Mouse (Mus musculus) limb, embryonic 12.5 days (tissue): ENCODE measurements around the gene Col25a1. TPM values are rescaled to one million over a fixed set of nuclear protein-coding genes. Genes with fewer than 3 reads are reported as not detected.

ENCODE experiments used
- ATAC-seq: fragments of 200-750 bp; cut with Nextera tagmentation; 2 replicates; pipeline ENCODE4 v1.8.0; 2017; ENCODE audit warnings: low read depth, moderate TSS enrichment; ENCODE audit not compliant: insufficient number of reproducible peaks, insufficient read depth, low FRiP score, low TSS enrichment
- H3K27ac ChIP-seq: fragments of 300-500 bp; sonication (generic); 2 replicates; pipeline ENCODE4 v1.5.1; 2016; ENCODE audit warnings: mild to moderate bottlenecking, moderate library complexity
- H3K27me3 ChIP-seq: fragments of 300-500 bp; sonication (generic); 2 replicates; pipeline ENCODE4 v1.6.1; 2016; ENCODE audit warnings: mild to moderate bottlenecking, moderate library complexity
- H3K36me3 ChIP-seq: fragments of 300-500 bp; sonication (generic); 2 replicates; pipeline ENCODE4 v1.6.1; 2016; ENCODE audit warnings: mild to moderate bottlenecking, moderate library complexity
- H3K4me1 ChIP-seq: fragments of 300-500 bp; sonication (generic); replicated peaks from 2 replicates; pipeline ENCODE4 v1.6.1; 2016
- H3K4me2 ChIP-seq: fragments of 300-500 bp; sonication (generic); 2 replicates; pipeline ENCODE4 v1.6.1; 2016; ENCODE audit warnings: mild to moderate bottlenecking, moderate library complexity
- H3K4me3 ChIP-seq: fragments of 300-500 bp; sonication (generic); replicated peaks from 2 replicates; pipeline ENCODE4 v1.5.1; 2016; ENCODE audit warnings: mild to moderate bottlenecking
- H3K9ac ChIP-seq: fragments of 300-500 bp; sonication (generic); replicated peaks from 2 replicates; pipeline ENCODE4 v1.6.1; 2016; ENCODE audit warnings: mild to moderate bottlenecking, moderate library complexity
- H3K9me3 ChIP-seq: fragments of 300-500 bp; sonication (generic); 2 replicates; pipeline ENCODE4 v1.6.1; 2016; ENCODE audit warnings: mild to moderate bottlenecking, moderate library complexity
- WGBS: fragments of 180-500 bp; shearing (Covaris S2); methylation state at CpG from one replicate; pipeline ENCODE4 v1.1.7; 2016; 5-methylcytosine and 5-hydroxymethylcytosine counted together
- polyA plus RNA-seq: library from polyadenylated mRNA; unstranded; fragments of >200 nt; fragmentation: Nextera tagmentation; extraction: Ambion mirVana; gene quantifications from 2 replicates; pipeline ENCODE4 v1.2.1, GENCODE M21; 2016

Col25a1 gene
- polyA plus RNA-seq, 1 experiment from 2014 or later = 43.2 TPM

GRCm38 (mm10) chr3:130242647-130243296 is 111.5 kb downstream of the Col25a1 start:
- H3K27ac ChIP-seq = no peak overlapping the region
- H3K36me3 ChIP-seq = peaks cover under 1% of the 10 kb centered on the region; the same call in 1 of the 2 replicates
- H3K4me1 ChIP-seq = no peaks in the 10 kb centered on the region; the same call in 1 of the 2 replicates
- 55% methylated on average over 8 of the region's 8 CpGs for WGBS
- H3K9me3 ChIP-seq = 0 out of 2 replicates have a peak, but pooled peaks cover 5% of the 10 kb centered on the region
- no peak overlapping the region for H3K4me2 ChIP-seq
- H3K27me3 ChIP-seq = no peaks in the 10 kb centered on the region
- H3K4me3 ChIP-seq = no peak overlapping the region
- ATAC-seq = no peak
- H3K9ac ChIP-seq = no peak overlapping the region

- WGBS = 87% methylated on average over 7 of the region's 7 CpGs
- no peak overlapping the region for H3K4me3 ChIP-seq
- no peak overlapping the region for H3K9ac ChIP-seq
- 0 out of 2 replicates have a peak, but pooled peaks cover 2% of the 10 kb centered on the region for H3K9me3 ChIP-seq
- H3K4me2 ChIP-seq = no peak overlapping the region
- H3K36me3 ChIP-seq = peaks cover 7% of the 10 kb centered on the region; the same call in 1 of the 2 replicates
- ATAC-seq = no peak
- H3K27me3 ChIP-seq = no peaks in the 10 kb centered on the region
- H3K27ac ChIP-seq = no peak overlapping the region
- H3K4me1 ChIP-seq = no peaks in the 10 kb centered on the region
Measured at GRCm38 (mm10) chr3:130252355-130252754, 121.1 kb downstream of the Col25a1 start.

- Histone ChIP-seq H3K9ac (no peak overlapping the region), H3K4me2 (no peak overlapping the region), H3K4me1 (no peaks in the 10 kb centered on the region), H3K27ac (no peak overlapping the region), H3K27me3 (no peaks in the 10 kb centered on the region), H3K36me3 (no peaks in the 10 kb centered on the region), H3K9me3 (peaks cover 3% of the 10 kb centered on the region; the same call in 1 of the 2 replicates), H3K4me3 (no peak overlapping the region)
- 86% methylated on average over 3 of the region's 3 CpGs for WGBS
- ATAC-seq = no peak
Measured at GRCm38 (mm10) chr3:130256059-130256458, 124.8 kb downstream of the Col25a1 start.

GRCm38 (mm10) chr3:130256610-130257009 is 125.3 kb downstream of the Col25a1 start:
- Histone ChIP-seq H3K27ac (no peak overlapping the region), H3K36me3 (no peaks in the 10 kb centered on the region), H3K4me2 (no peak overlapping the region), H3K9ac (no peak overlapping the region), H3K4me1 (no peaks in the 10 kb centered on the region), H3K9me3 (peaks cover 3% of the 10 kb centered on the region; the same call in 1 of the 2 replicates), H3K27me3 (no peaks in the 10 kb centered on the region), H3K4me3 (no peak overlapping the region)
- WGBS = 66% methylated on average over 7 of the region's 7 CpGs
- ATAC-seq = no peak

- Histone ChIP-seq H3K27me3 (no peaks in the 10 kb centered on the region), H3K4me2 (no peak overlapping the region), H3K4me1 (peaks cover 9% of the 10 kb centered on the region), H3K9me3 (peaks cover 3% of the 10 kb centered on the region; the same call in 1 of the 2 replicates), H3K9ac (no peak overlapping the region), H3K36me3 (no peaks in the 10 kb centered on the region), H3K27ac (no peak overlapping the region), H3K4me3 (no peak overlapping the region)
- ATAC-seq = no peak
- WGBS = 92% methylated on average over 2 of the region's 2 CpGs
Measured at GRCm38 (mm10) chr3:130259670-130260069, 128.4 kb downstream of the Col25a1 start.

GRCm38 (mm10) chr3:130260316-130260715 is 129.0 kb downstream of the Col25a1 start:
- Histone ChIP-seq H3K4me2 (no peak overlapping the region), H3K27ac (no peak overlapping the region), H3K36me3 (no peaks in the 10 kb centered on the region), H3K27me3 (no peaks in the 10 kb centered on the region), H3K4me1 (peaks cover 16% of the 10 kb centered on the region), H3K9ac (no peak overlapping the region), H3K9me3 (peaks cover 3% of the 10 kb centered on the region; the same call in 1 of the 2 replicates), H3K4me3 (no peak overlapping the region)
- ATAC-seq = no peak
- WGBS = 49% methylated on average over 2 of the region's 2 CpGs

- Histone ChIP-seq H3K9me3 (no peaks in the 10 kb centered on the region), H3K4me1 (peaks cover 29% of the 10 kb centered on the region), H3K4me2 (no peak overlapping the region), H3K9ac (no peak overlapping the region), H3K36me3 (no peaks in the 10 kb centered on the region), H3K4me3 (no peak overlapping the region), H3K27ac (no peak overlapping the region), H3K27me3 (no peaks in the 10 kb centered on the region)
- no peak for ATAC-seq
- 88% methylated on average over 9 of the region's 9 CpGs for WGBS
Measured at GRCm38 (mm10) chr3:130265104-130265503, 133.8 kb downstream of the Col25a1 start.

GRCm38 (mm10) chr3:130270509-130270908 is 139.2 kb downstream of the Col25a1 start:
- 87% methylated on average over 3 of the region's 3 CpGs for WGBS
- Histone ChIP-seq H3K36me3 (0 out of 2 replicates have a peak, but pooled peaks cover 7% of the 10 kb centered on the region), H3K27me3 (no peaks in the 10 kb centered on the region), H3K27ac (no peak overlapping the region), H3K4me2 (no peak overlapping the region), H3K4me3 (no peak overlapping the region), H3K9me3 (peaks cover 12% of the 10 kb centered on the region; the same call in 1 of the 2 replicates), H3K9ac (no peak overlapping the region), H3K4me1 (peaks cover 11% of the 10 kb centered on the region)
- no peak for ATAC-seq

GRCm38 (mm10) chr3:130273949-130274348 is 142.6 kb downstream of the Col25a1 start:
- no peaks in the 10 kb centered on the region for H3K4me1 ChIP-seq
- H3K36me3 ChIP-seq = 0 out of 2 replicates have a peak, but pooled peaks cover 7% of the 10 kb centered on the region
- H3K4me3 ChIP-seq = no peak overlapping the region
- 30% methylated on average over 2 of the region's 2 CpGs for WGBS
- H3K27ac ChIP-seq = 0 out of 2 replicates have a peak overlapping the region, but pooled peaks have one; percentile 4
- H3K9ac ChIP-seq = no peak overlapping the region
- H3K9me3 ChIP-seq = peaks cover 12% of the 10 kb centered on the region; the same call in 1 of the 2 replicates
- H3K27me3 ChIP-seq = no peaks in the 10 kb centered on the region
- ATAC-seq = no peak
- no peak overlapping the region for H3K4me2 ChIP-seq

- no peak overlapping the region for H3K4me2 ChIP-seq
- H3K27ac ChIP-seq = no peak overlapping the region
- no peak overlapping the region for H3K4me3 ChIP-seq
- no peak overlapping the region for H3K9ac ChIP-seq
- no peak for ATAC-seq
- H3K9me3 ChIP-seq = peaks cover 3% of the 10 kb centered on the region; the same call in 1 of the 2 replicates
- H3K4me1 ChIP-seq = no peaks in the 10 kb centered on the region
- no peaks in the 10 kb centered on the region for H3K27me3 ChIP-seq
- WGBS = 73% methylated on average over 10 of the region's 10 CpGs
- no peaks in the 10 kb centered on the region for H3K36me3 ChIP-seq
Measured at GRCm38 (mm10) chr3:130278298-130279050, 147.2 kb downstream of the Col25a1 start.

GRCm38 (mm10) chr3:130283011-130283760 is 151.9 kb downstream of the Col25a1 start:
- no peak overlapping the region for H3K4me2 ChIP-seq
- H3K36me3 ChIP-seq = no peaks in the 10 kb centered on the region
- H3K27ac ChIP-seq = no peak overlapping the region
- no peaks in the 10 kb centered on the region for H3K27me3 ChIP-seq
- 0 out of 2 replicates have a peak, but pooled peaks cover 5% of the 10 kb centered on the region for H3K4me1 ChIP-seq
- 62% methylated on average over 11 of the region's 11 CpGs for WGBS
- H3K4me3 ChIP-seq = no peak overlapping the region
- H3K9me3 ChIP-seq = no peaks in the 10 kb centered on the region
- H3K9ac ChIP-seq = no peak overlapping the region
- no peak for ATAC-seq
